Mouse (Mus musculus): ENCODE measurements around the gene Slc12a7. TPM values are rescaled to one million over a fixed set of nuclear protein-coding genes. Genes with fewer than 3 reads are reported as not detected.
A peak's percentile ranks its signal among the peaks of the same experiment; 100 is the strongest.

Gene Slc12a7
- polyA plus RNA-seq, 1 experiment: 16.5 TPM

DNA sequence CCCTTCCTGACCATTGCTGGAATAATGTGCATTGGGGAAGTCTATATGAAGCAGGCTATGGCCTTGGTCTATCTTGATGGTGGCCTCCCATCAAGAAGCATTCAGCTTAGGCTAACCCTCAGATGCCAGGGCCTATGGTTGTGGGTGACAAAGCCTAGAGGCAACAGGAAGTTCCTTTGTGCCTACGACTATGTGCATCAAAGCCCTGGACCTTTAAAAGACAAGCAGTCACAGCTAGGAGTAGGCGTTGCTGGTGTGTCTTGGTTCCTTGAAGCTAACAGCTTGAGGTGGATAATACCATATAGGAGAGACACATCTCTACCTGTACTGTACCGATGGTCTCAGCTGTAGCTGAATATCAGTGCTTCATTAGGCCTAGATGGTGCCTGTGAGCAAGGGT lies 27.2 kb downstream of the Slc12a7 start:
- no peak for TF ChIP-seq POLR2A (IDR thresholded peaks at IDR 0.05; ENCODE audit: control insufficient read depth, low read depth, low read length)
- TF ChIP-seq CTCF (IDR thresholded peaks at IDR 0.05; ENCODE audit: control insufficient read depth, insufficient read depth, insufficient replicate concordance, low read depth, low read length): no peak
- Histone ChIP-seq H3K4me1 (ENCODE audit: control insufficient read depth, insufficient read depth, low read length) (peaks cover 24% of the 10 kb centered on the region), H3K36me3 (ENCODE audit: control insufficient read depth, insufficient read depth, low read length) (no peaks in the 10 kb centered on the region), H3K27ac (ENCODE audit: control insufficient read depth, insufficient read depth, low read depth, low read length) (no peak overlapping the region), H3K4me3 (ENCODE audit: control insufficient read depth, low read depth, low read length) (no peak overlapping the region), H3K27me3 (ENCODE audit: control insufficient read depth, insufficient read depth, low read length) (no peaks in the 10 kb centered on the region)

- H3K27me3 ChIP-seq (ENCODE audit: control insufficient read depth, insufficient read depth, low read length): no peaks in the 10 kb centered on the region
- H3K36me3 ChIP-seq (ENCODE audit: control insufficient read depth, insufficient read depth, low read length): no peaks in the 10 kb centered on the region
- H3K27ac ChIP-seq (ENCODE audit: control insufficient read depth, insufficient read depth, low read depth, low read length): peak overlapping the region; percentile 50; the same call in 1 of the 2 replicates
- TF ChIP-seq POLR2A (IDR thresholded peaks at IDR 0.05; ENCODE audit: control insufficient read depth, low read depth, low read length) (no peak), CTCF (IDR thresholded peaks at IDR 0.05; ENCODE audit: control insufficient read depth, insufficient read depth, insufficient replicate concordance, low read depth, low read length) (no peak)
- peaks cover 24% of the 10 kb centered on the region for H3K4me1 ChIP-seq (ENCODE audit: control insufficient read depth, insufficient read depth, low read length)
- peak overlapping the region; percentile 93 for H3K4me3 ChIP-seq (ENCODE audit: control insufficient read depth, low read depth, low read length)
Observed at GRCm38 (mm10) chr13:73762938-73763337, 30.0 kb downstream of the Slc12a7 start.

- Histone ChIP-seq H3K27ac (ENCODE audit: control insufficient read depth, insufficient read depth, low read depth, low read length) (peak overlapping the region; percentile 50), H3K4me3 (ENCODE audit: control insufficient read depth, low read depth, low read length) (peak overlapping the region; percentile 93), H3K36me3 (ENCODE audit: control insufficient read depth, insufficient read depth, low read length) (no peaks in the 10 kb centered on the region), H3K27me3 (ENCODE audit: control insufficient read depth, insufficient read depth, low read length) (no peaks in the 10 kb centered on the region), H3K4me1 (ENCODE audit: control insufficient read depth, insufficient read depth, low read length) (peaks cover 24% of the 10 kb centered on the region)
- peak; percentile 46 for TF ChIP-seq POLR2A (IDR thresholded peaks at IDR 0.05; ENCODE audit: control insufficient read depth, low read depth, low read length)
- no peak for TF ChIP-seq CTCF (IDR thresholded peaks at IDR 0.05; ENCODE audit: control insufficient read depth, insufficient read depth, insufficient replicate concordance, low read depth, low read length)
Observed at GRCm38 (mm10) chr13:73763439-73764255, 30.8 kb downstream of the Slc12a7 start.

DNA sequence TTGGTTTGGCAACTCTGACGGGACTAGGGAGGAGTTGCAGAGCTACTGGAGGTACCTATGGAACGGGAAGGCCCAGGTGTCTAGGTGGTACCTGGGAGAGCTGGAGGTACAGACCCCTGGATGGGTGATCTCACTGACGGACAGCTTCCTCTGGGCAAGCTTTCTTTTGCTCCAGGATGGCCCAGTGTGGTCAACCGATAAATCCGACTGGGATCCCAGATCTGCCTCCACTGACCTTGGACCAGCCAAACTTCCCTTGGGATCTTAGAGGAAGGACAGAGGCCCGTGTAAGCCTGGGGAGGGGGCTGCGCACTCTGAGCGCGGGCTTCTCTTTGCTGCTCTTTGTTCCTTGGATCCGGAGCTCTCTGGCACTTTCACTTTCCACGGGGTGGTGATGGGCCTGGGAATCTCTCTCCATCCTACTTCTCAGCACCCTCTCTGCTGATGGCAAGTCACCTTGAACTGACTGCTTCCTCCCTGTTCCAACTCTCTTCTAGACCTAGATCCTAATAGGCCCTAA lies 31.4 kb downstream of the Slc12a7 start:
- H3K4me3 ChIP-seq (ENCODE audit: control insufficient read depth, low read depth, low read length): peak overlapping the region; percentile 93
- H3K4me1 ChIP-seq (ENCODE audit: control insufficient read depth, insufficient read depth, low read length): peaks cover 24% of the 10 kb centered on the region
- TF ChIP-seq POLR2A (IDR thresholded peaks at IDR 0.05; ENCODE audit: control insufficient read depth, low read depth, low read length) (no peak), CTCF (IDR thresholded peaks at IDR 0.05; ENCODE audit: control insufficient read depth, insufficient read depth, insufficient replicate concordance, low read depth, low read length) (no peak)
- H3K36me3 ChIP-seq (ENCODE audit: control insufficient read depth, insufficient read depth, low read length): no peaks in the 10 kb centered on the region
- H3K27ac ChIP-seq (ENCODE audit: control insufficient read depth, insufficient read depth, low read depth, low read length): no peak overlapping the region
- H3K27me3 ChIP-seq (ENCODE audit: control insufficient read depth, insufficient read depth, low read length): no peaks in the 10 kb centered on the region

- H3K4me1 ChIP-seq (ENCODE audit: control insufficient read depth, insufficient read depth, low read length): peaks cover 24% of the 10 kb centered on the region
Observed at GRCm38 (mm10) chr13:73765393-73765792, 32.5 kb downstream of the Slc12a7 start.

GRCm38 (mm10) chr13:73767224-73767623 lies 34.3 kb downstream of the Slc12a7 start:
- H3K4me1 ChIP-seq (ENCODE audit: control insufficient read depth, insufficient read depth, low read length): peaks cover 24% of the 10 kb centered on the region
- H3K27ac ChIP-seq (ENCODE audit: control insufficient read depth, insufficient read depth, low read depth, low read length): no peak overlapping the region
- TF ChIP-seq CTCF (IDR thresholded peaks at IDR 0.05; ENCODE audit: control insufficient read depth, insufficient read depth, insufficient replicate concordance, low read depth, low read length): no peak
- no peak for TF ChIP-seq POLR2A (IDR thresholded peaks at IDR 0.05; ENCODE audit: control insufficient read depth, low read depth, low read length)
- H3K36me3 ChIP-seq (ENCODE audit: control insufficient read depth, insufficient read depth, low read length): no peaks in the 10 kb centered on the region
- H3K4me3 ChIP-seq (ENCODE audit: control insufficient read depth, low read depth, low read length): no peak overlapping the region
- no peaks in the 10 kb centered on the region for H3K27me3 ChIP-seq (ENCODE audit: control insufficient read depth, insufficient read depth, low read length)

More at GRCm38 (mm10) chr13:73765393-73765792, 32.5 kb downstream of the Slc12a7 start:
- H3K36me3 ChIP-seq (ENCODE audit: control insufficient read depth, insufficient read depth, low read length): no peaks in the 10 kb centered on the region
- H3K4me3 ChIP-seq (ENCODE audit: control insufficient read depth, low read depth, low read length): no peak overlapping the region
- TF ChIP-seq POLR2A (IDR thresholded peaks at IDR 0.05; ENCODE audit: control insufficient read depth, low read depth, low read length) (no peak), CTCF (IDR thresholded peaks at IDR 0.05; ENCODE audit: control insufficient read depth, insufficient read depth, insufficient replicate concordance, low read depth, low read length) (no peak)
- no peak overlapping the region for H3K27ac ChIP-seq (ENCODE audit: control insufficient read depth, insufficient read depth, low read depth, low read length)
- H3K27me3 ChIP-seq (ENCODE audit: control insufficient read depth, insufficient read depth, low read length): no peaks in the 10 kb centered on the region

DNA sequence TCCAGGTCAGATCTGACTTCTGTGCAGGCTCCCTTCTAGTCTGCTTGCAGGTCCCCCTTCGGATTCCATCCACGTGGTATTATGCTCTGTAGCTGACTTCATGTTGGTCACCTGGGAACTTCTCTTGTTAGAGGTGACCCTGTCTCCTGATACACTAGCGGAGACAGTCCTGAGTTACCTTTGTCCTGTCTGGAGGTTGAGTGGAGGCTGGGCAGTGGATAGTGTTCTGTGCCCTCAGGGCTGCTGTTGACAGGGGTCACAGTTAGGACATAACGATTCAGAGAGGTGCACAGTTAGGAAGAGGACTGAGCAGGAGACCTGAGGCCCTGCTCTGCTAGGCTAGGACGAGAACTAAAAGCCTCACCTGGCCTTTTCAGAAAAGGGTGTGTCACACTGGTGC lies 34.9 kb downstream of the Slc12a7 start:
- H3K27me3 ChIP-seq (ENCODE audit: control insufficient read depth, insufficient read depth, low read length): no peaks in the 10 kb centered on the region
- H3K4me3 ChIP-seq (ENCODE audit: control insufficient read depth, low read depth, low read length): no peak overlapping the region
- H3K27ac ChIP-seq (ENCODE audit: control insufficient read depth, insufficient read depth, low read depth, low read length): no peak overlapping the region
- TF ChIP-seq POLR2A (IDR thresholded peaks at IDR 0.05; ENCODE audit: control insufficient read depth, low read depth, low read length) (no peak), CTCF (IDR thresholded peaks at IDR 0.05; ENCODE audit: control insufficient read depth, insufficient read depth, insufficient replicate concordance, low read depth, low read length) (no peak)
- peaks cover 23% of the 10 kb centered on the region for H3K4me1 ChIP-seq (ENCODE audit: control insufficient read depth, insufficient read depth, low read length)
- no peaks in the 10 kb centered on the region for H3K36me3 ChIP-seq (ENCODE audit: control insufficient read depth, insufficient read depth, low read length)

Data from testis, adult 2 months (tissue).